Mouse (Mus musculus) hindbrain, embryonic 14.5 days (tissue): ENCODE measurements around the gene Tctex1d4. TPM values are rescaled to one million over a fixed set of nuclear protein-coding genes. Genes with fewer than 3 reads are reported as not detected.

ENCODE experiments used
- ATAC-seq: fragments of 200-750 bp; cut with Nextera tagmentation; 2 replicates; pipeline ENCODE4 v1.8.0; 2017; ENCODE audit warnings: moderate number of reproducible peaks, mild to moderate bottlenecking, moderate TSS enrichment, moderate library complexity; ENCODE audit not compliant: low FRiP score
- DNase-seq: peaks from one replicate; pipeline ENCODE4 v3.0.0-alpha.2; 2015; ENCODE audit warnings: low spot score
- H3K27ac ChIP-seq: fragments of 300-500 bp; sonication (generic); 2 replicates; pipeline ENCODE4 v1.5.1; 2014; ENCODE audit warnings: mild to moderate bottlenecking, moderate library complexity
- H3K27me3 ChIP-seq: fragments of 300-500 bp; sonication (generic); 2 replicates; pipeline ENCODE4 v1.6.1; 2014; ENCODE audit warnings: mild to moderate bottlenecking, low read length, mixed read lengths; ENCODE audit not compliant: control insufficient read depth, insufficient read depth
- H3K36me3 ChIP-seq: fragments of 300-500 bp; sonication (generic); replicated peaks from 2 replicates; pipeline ENCODE4 v1.6.1; 2014; ENCODE audit not compliant: control insufficient read depth, insufficient read depth
- H3K4me1 ChIP-seq: fragments of 300-500 bp; sonication (generic); replicated peaks from 2 replicates; pipeline ENCODE4 v1.6.1; 2014; ENCODE audit warnings: antibody characterized with exemption, low read length, mixed read lengths; ENCODE audit not compliant: control insufficient read depth, insufficient read depth
- H3K4me2 ChIP-seq: fragments of 300-500 bp; sonication (generic); replicated peaks from 2 replicates; pipeline ENCODE4 v1.6.1; 2014; ENCODE audit warnings: mild to moderate bottlenecking, moderate library complexity
- H3K4me3 ChIP-seq: fragments of 300-500 bp; sonication (generic); replicated peaks from 2 replicates; pipeline ENCODE4 v1.5.1; 2014; ENCODE audit warnings: mild to moderate bottlenecking, low read length
- H3K9ac ChIP-seq: fragments of 300-500 bp; sonication (generic); 2 replicates; pipeline ENCODE4 v1.6.1; 2014
- H3K9me3 ChIP-seq: fragments of 300-500 bp; sonication (generic); 2 replicates; pipeline ENCODE4 v1.6.1; 2016; ENCODE audit warnings: low read length; ENCODE audit not compliant: control insufficient read depth
- WGBS: fragments of 180-500 bp; shearing (Covaris S2); extraction: QIAGEN DNeasy Blood & Tissue Kit; methylation state at CpG from one replicate; pipeline ENCODE4 v1.1.7; 2014; 5-methylcytosine and 5-hydroxymethylcytosine counted together
- polyA plus RNA-seq: library from polyadenylated mRNA; unstranded; fragments of >200 nt; fragmentation: Nextera tagmentation; extraction: Ambion mirVana; gene quantifications from 2 replicates; pipeline ENCODE4 v1.2.1, GENCODE M21; 2014

Tctex1d4 gene
- 0.82 and 1.6 TPM in 2 replicates for polyA plus RNA-seq

DNA sequence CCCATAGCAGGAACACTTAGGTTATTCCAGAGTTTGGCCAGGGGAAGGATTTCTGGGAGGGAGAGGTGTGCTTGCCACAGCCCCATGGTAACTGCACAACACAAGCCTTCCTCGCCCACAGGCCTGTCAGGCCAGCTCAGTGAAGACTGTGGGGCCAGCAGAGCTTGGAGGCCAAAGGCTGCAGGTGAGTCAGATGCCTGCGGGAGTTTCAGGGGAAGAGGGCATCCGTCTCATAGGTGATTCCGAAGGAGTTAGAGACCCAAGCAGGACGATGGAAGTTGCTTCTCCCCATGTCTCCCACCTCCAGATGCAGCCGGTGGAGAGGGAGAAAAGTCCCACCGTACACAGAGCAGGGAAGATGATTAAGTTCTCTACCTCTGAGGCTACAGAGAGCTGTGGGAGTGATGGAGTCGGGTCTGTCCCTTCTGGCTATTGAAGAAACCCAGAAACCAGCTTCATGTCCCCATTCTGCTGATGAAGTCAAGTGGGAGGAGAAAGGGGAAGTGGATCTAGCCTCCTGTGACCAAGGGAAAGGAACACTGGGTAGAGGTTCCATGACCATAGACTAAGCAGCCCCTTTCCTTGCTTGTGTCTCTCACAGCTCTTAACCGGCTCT, at the start of gene Tctex1d4:
TSS of gene Tctex1d4 (plus strand) at position 120 of the 616 bp plus-strand sequence.
- H3K9ac ChIP-seq = peak within 1 kb of the TSS; percentile 45
- no peak within 1 kb of the TSS for H3K4me3 ChIP-seq
- H3K9me3 ChIP-seq = no peaks in the 10 kb centered on the region
- peaks cover 37% of the 10 kb centered on the region for H3K36me3 ChIP-seq
- H3K27ac ChIP-seq = peak within 1 kb of the TSS; percentile 73
- no peak within 1 kb of the TSS for H3K4me2 ChIP-seq
- ATAC-seq (no peak), DNase-seq (no peak)
- no peaks in the 10 kb centered on the region for H3K27me3 ChIP-seq
- 81% methylated on average over 9 of the region's 9 CpGs for WGBS
- H3K4me1 ChIP-seq = peaks cover 17% of the 10 kb centered on the region

DNA sequence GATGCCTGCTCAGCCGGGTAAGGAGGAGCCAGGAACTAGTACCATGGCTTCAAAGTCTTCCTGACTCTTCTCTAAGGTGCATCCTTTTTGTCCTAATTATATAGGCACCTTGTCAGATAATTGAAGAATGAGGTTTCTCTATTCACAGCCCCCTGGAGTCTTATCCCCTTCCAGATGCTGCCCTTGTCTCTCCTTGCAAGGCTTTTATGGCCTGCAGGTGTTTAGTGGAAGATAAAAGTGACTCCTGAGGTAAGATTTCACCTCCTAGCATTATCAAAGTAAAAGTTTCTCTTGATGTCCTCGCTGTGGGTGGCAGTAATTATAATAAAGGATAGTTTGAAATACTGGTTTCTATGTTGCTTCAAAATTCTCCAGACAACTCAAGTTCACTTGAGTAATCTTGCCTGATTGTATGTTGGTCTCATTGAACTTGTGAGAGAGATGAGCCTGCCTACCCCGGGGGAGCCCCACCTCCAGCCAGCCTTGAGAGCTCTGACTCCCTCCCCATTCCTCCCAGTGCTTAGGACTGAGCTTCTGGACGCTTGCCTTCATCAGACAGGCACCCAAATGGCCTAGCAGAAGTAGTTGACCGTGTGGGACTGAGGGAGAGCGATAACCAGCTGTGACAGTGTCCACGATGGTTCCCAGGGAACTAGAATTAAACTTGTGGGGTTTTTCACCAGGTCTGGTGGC, 38.5 kb upstream of the Tctex1d4 start:
- Histone ChIP-seq H3K27ac (no peak overlapping the region), H3K4me1 (no peaks in the 10 kb centered on the region), H3K9me3 (no peaks in the 10 kb centered on the region), H3K4me3 (no peak overlapping the region), H3K4me2 (no peak overlapping the region), H3K9ac (no peak overlapping the region), H3K36me3 (peaks cover 30% of the 10 kb centered on the region), H3K27me3 (no peaks in the 10 kb centered on the region)
- DNase-seq (no peak), ATAC-seq (no peak)
- 84% methylated on average over 7 of the region's 7 CpGs for WGBS

DNA sequence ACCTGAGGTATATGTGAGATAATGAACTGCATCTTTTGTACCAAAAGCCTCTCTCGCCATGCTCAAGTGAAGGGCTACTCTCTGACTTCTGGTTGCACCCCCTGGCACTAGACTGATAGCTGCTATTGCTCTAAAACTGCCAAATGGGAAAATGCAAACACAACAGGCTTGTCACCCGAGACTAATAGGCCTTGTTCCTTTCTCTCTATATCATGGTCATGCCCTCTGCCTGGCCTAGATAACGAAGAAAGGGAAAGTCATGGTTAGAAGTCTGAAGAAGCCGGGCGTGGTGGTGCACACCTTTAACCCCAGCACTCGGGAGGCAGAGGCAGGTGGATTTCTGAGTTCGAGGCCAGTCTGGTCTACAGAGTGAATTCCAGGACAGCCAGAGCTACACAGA, 36.0 kb upstream of the Tctex1d4 start:
- Histone ChIP-seq H3K9ac (no peak overlapping the region), H3K27ac (no peak overlapping the region), H3K9me3 (no peaks in the 10 kb centered on the region), H3K4me3 (no peak overlapping the region), H3K36me3 (peaks cover 24% of the 10 kb centered on the region), H3K27me3 (0 out of 2 replicates have a peak, but pooled peaks cover 3% of the 10 kb centered on the region), H3K4me2 (no peak overlapping the region), H3K4me1 (peaks cover 3% of the 10 kb centered on the region; the same call in 1 of the 2 replicates)
- DNase-seq (no peak), ATAC-seq (no peak)
- WGBS = 80% methylated on average over 7 of the region's 7 CpGs

DNA sequence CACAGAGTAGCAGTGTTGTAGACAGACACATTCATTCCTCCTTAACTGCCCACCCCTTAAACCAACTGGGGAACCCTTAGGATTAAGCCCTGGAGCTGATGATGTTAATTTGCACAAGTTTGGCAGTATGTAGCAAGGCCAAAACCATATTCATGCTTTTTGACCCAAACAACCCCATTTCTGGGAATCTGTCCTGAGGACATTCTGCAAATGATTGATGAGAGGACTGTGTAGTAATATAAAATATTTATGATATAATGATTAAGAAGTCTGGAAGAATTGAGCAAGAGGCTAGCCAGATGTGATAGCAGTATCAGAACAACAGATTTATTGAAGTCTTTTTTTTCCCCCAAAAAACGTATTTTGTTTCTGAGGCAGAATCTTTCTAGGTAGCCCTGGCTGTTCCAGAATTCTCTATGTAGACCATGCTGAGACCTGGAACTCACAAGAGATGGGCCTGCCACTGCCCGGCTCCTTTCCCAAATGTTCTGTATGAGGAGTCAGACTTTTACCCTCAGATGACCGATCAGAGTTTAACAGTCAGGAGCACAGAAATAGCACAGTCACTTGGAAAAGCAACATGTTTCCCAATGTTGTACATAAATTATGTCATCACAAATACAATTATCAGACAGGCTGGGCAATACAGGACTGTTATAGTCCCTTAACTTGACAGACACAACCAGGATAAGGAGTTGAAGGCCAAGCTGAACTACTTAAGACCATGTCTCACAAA, 31.8 kb upstream of the Tctex1d4 start:
- Histone ChIP-seq H3K9me3 (no peaks in the 10 kb centered on the region), H3K27me3 (0 out of 2 replicates have a peak, but pooled peaks cover 3% of the 10 kb centered on the region), H3K36me3 (no peaks in the 10 kb centered on the region), H3K4me1 (peaks cover 23% of the 10 kb centered on the region), H3K4me3 (no peak overlapping the region), H3K27ac (no peak overlapping the region), H3K9ac (no peak overlapping the region), H3K4me2 (no peak overlapping the region)
- no peak for ATAC-seq
- no peak for DNase-seq
- 84% methylated on average over 3 of the region's 3 CpGs for WGBS

DNA sequence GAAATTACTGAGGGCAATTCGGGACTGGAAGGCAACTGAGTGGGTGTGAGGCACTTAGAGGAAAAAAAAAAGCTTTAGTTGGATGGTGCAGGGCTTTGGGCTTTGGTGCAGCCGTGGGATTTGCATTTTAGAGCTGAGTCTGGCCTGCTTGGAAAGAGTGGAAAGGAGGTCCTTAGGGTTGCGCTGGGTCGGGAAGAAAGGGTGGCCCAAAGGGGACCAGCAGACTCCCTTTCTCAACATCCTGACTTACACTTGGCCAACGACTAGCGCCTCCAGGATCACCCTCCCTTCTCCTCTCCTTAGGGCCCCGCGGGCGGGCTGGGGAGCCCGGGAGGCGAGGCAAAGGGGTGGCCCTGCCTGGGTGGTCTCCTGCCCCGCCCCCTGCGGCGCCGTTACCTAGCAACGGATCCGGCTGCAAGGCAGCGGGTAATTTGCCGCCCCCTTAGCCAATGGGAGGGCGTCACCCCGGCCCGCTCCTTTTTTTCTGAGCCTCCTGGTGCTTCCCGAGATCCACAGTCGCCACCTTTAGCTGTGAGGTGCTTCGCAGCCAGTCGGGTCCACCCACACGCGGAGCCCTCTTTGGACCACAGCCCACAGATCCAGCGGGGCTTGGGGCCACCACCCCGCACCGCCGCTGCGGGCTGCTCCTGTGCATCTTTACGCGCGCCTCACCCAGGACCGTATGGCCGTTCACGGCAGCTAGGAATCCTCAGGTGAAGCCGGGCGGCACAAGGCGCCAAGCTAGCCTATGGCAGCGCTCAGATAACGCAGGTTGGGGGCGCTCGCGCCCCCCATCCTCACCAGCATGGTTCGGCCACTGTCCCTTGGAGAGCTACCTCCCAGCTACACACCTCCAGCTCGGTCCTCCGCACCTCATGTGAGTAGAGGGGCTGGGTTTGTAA, 30.8 kb upstream of the Tctex1d4 start, which contains the start of gene Ptch2:
TSS of gene Ptch2 (plus strand) at position 525 of the 902 bp plus-strand sequence.
- no peaks in the 10 kb centered on the region for H3K9me3 ChIP-seq
- peak within 1 kb of the TSS; percentile 88 for H3K9ac ChIP-seq
- H3K4me3 ChIP-seq = peak within 1 kb of the TSS; percentile 75
- WGBS = under 1% methylated on average over 50 of the region's 50 CpGs
- DNase-seq (peak; percentile 77), ATAC-seq (peak; percentile 84)
- H3K27me3 ChIP-seq = 0 out of 2 replicates have a peak, but pooled peaks cover 3% of the 10 kb centered on the region
- peak within 1 kb of the TSS; percentile 96 for H3K4me2 ChIP-seq
- H3K27ac ChIP-seq = peak within 1 kb of the TSS; percentile 75
- peaks cover 5% of the 10 kb centered on the region; the same call in 1 of the 2 replicates for H3K36me3 ChIP-seq
- H3K4me1 ChIP-seq = peaks cover 23% of the 10 kb centered on the region

DNA sequence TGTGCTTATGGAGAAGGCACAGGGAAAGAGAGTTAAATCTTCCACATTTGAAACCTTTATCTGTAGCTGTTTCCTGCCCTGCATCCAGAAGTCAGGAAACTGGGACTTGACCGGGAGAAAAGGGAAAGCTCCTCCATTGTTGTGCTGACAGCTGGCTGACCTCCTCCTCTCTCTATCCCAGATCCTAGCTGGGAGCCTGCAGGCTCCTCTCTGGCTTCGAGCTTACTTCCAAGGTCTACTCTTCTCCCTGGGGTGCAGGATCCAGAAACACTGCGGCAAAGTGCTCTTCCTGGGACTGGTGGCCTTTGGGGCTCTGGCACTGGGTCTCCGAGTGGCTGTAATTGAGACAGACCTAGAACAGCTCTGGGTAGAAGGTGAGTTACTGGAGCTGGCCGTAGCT, 29.9 kb upstream of the Tctex1d4 start:
- no peak overlapping the region for H3K27ac ChIP-seq
- 13% methylated on average over 5 of the region's 5 CpGs for WGBS
- ATAC-seq (no peak), DNase-seq (no peak)
- no peaks in the 10 kb centered on the region for H3K9me3 ChIP-seq
- H3K27me3 ChIP-seq = 0 out of 2 replicates have a peak, but pooled peaks cover 3% of the 10 kb centered on the region
- H3K4me2 ChIP-seq = peak overlapping the region; percentile 96
- peak overlapping the region; percentile 88 for H3K9ac ChIP-seq
- peaks cover 6% of the 10 kb centered on the region; the same call in 1 of the 2 replicates for H3K36me3 ChIP-seq
- peaks cover 23% of the 10 kb centered on the region for H3K4me1 ChIP-seq
- H3K4me3 ChIP-seq = peak overlapping the region; percentile 75

DNA sequence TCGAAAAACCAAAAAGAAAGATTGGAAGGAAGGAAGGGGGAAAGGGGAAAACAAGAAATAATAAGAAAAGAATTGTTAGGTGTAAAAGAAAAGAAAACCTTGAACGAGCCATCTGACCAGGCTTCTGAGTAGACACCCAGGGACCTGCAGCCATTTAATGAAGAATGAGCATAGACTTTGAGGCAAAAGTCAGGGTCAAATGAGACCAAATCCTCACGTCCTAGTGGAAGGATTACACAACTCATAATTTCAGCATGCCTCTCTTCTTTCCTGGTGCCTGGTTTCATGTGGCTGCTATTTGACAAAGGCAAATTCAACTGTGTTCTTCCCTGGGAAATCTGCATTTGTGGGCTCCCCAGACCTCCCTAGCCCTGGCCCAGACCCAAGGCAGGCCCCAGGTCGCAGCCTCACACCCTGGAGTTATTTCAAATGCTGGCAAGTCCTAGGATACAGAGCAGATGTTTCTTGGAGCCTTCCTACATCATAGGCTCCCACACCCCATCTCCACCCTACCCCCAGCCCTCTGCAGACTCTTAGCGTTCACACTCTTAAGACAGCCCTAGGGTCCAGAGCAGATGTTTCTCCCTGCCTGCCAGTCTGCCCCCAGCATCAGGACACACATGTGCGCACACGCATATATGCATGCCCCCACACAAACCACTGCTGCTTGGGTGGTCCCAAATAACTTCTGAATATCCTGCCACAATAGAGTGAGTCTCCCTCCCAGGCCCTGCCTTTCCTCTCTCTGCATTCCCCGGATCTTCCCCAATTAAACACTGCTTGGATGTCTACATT, 28.4 kb upstream of the Tctex1d4 start:
- Histone ChIP-seq H3K27ac (no peak overlapping the region), H3K4me3 (no peak overlapping the region), H3K4me2 (peak overlapping the region; percentile 96), H3K27me3 (0 out of 2 replicates have a peak, but pooled peaks cover 3% of the 10 kb centered on the region), H3K9ac (0 out of 2 replicates have a peak overlapping the region, but pooled peaks have one; percentile 88), H3K4me1 (peaks cover 23% of the 10 kb centered on the region), H3K9me3 (no peaks in the 10 kb centered on the region), H3K36me3 (peaks cover 6% of the 10 kb centered on the region; the same call in 1 of the 2 replicates)
- no peak for ATAC-seq
- DNase-seq = no peak
- 58% methylated on average over 8 of the region's 8 CpGs for WGBS

DNA sequence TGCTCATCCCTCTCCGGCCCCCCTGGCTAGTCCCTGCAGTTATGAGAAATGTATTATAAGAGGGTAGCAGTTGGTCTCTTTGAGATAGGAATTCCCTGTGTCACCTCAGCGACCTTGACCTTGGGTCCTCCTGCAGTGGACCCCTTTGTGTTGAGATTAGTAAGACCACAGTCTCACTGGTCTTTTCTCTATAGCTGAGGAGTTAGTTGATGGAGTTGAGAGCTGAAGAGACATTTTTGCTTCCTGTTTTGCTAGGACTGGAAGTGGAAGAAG, 27.9 kb upstream of the Tctex1d4 start:
- Histone ChIP-seq H3K27me3 (0 out of 2 replicates have a peak, but pooled peaks cover 3% of the 10 kb centered on the region), H3K9me3 (no peaks in the 10 kb centered on the region), H3K4me1 (peaks cover 23% of the 10 kb centered on the region), H3K4me3 (no peak overlapping the region), H3K9ac (no peak overlapping the region), H3K4me2 (peak overlapping the region; percentile 96; the same call in 1 of the 2 replicates), H3K36me3 (peaks cover 6% of the 10 kb centered on the region; the same call in 1 of the 2 replicates), H3K27ac (no peak overlapping the region)
- WGBS = 74% methylated on average over 2 of the region's 2 CpGs
- ATAC-seq (no peak), DNase-seq (no peak)
